Mouse (Mus musculus) E14TG2a.4 (cell line): Measurements from ENCODE around the gene Ramp2.

Experiments used
- H3K27me3 ChIP-seq: 2 replicates; pipeline ENCODE4 v1.6.1; 2014; ENCODE audit warnings: low read length, control low read depth; ENCODE audit not compliant: insufficient read depth
- H3K36me3 ChIP-seq: 2 replicates; pipeline ENCODE4 v1.6.1; 2014; ENCODE audit warnings: low read length, control low read depth; ENCODE audit not compliant: insufficient read depth
- H3K4me1 ChIP-seq: replicated peaks from 2 replicates; pipeline ENCODE4 v1.6.1; 2014; ENCODE audit warnings: low read depth, low read length, control low read depth
- H3K4me3 ChIP-seq: replicated peaks from 2 replicates; pipeline ENCODE4 v1.5.1; 2014; ENCODE audit warnings: mild to moderate bottlenecking, low read length
- H3K9me3 ChIP-seq: 2 replicates; pipeline ENCODE4 v1.6.1; 2014; ENCODE audit warnings: low read length, control low read depth
- CTCF ChIP-seq: conservative IDR thresholded peaks from 2 replicates; pipeline ENCODE4 v1.5.1; 2014; ENCODE audit warnings: low read length
- NANOG ChIP-seq: IDR thresholded peaks from 2 replicates; pipeline ENCODE4 v1.6.1; 2014; ENCODE audit warnings: borderline replicate concordance, low read length, mixed read lengths
- POU5F1 ChIP-seq: IDR thresholded peaks from 2 replicates; pipeline ENCODE4 v1.6.1; 2014; ENCODE audit warnings: low read length, borderline replicate concordance

The Ramp2 gene

DNA sequence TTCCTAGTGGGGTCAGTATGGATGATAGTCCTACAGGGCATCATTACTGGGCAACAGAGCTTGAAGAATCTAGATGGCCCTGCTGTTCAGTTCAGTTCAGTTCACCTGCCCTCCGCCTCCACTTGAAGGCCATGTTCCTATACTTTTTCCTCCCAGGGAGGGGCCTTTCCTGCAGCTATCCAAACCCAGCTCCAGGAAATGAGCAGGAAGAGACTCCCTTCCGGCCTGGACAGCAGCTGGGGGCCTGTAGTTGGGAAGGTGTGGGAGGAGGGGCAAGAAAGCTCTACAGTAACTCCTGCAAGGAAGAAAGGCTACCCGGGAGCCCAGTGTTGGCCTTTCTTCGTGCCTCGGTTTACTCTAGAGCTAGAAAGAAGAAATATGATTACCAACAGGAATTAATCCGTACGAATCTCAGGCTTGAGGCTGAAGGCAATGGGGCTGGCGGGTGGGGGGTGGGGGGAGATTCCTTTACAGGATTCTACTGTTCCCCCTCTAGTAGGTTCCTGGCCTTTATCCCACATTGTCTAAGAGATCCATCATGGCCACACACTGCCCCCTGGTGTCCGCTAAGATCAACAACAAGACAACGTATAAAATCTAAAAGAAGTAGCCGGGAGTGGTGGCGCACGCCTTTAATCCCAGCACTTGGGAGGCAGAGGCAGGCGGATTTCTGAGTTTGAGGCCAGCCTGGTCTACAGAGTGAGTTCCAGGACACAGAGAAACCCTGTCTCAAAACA lies 2.6 kb downstream of the Ramp2 start:
- Histone ChIP-seq H3K4me1 (peaks cover 40% of the 10 kb centered on the region), H3K36me3 (no peaks in the 10 kb centered on the region), H3K27me3 (peaks cover 44% of the 10 kb centered on the region), H3K9me3 (no peaks in the 10 kb centered on the region), H3K4me3 (peak overlapping the region; percentile 29; the same call in 1 of the 2 replicates)
- peak; percentile 31 for TF ChIP-seq CTCF
- TF ChIP-seq NANOG, result no peak

- Histone ChIP-seq H3K36me3 (peaks cover 3% of the 10 kb centered on the region), H3K9me3 (no peaks in the 10 kb centered on the region), H3K4me1 (peaks cover 44% of the 10 kb centered on the region), H3K27me3 (peaks cover 20% of the 10 kb centered on the region), H3K4me3 (no peak overlapping the region)
- TF ChIP-seq NANOG (no peak), CTCF (no peak), POU5F1 (no peak)
Measured at GRCm38 (mm10) chr11:101251031-101251430, 5.2 kb downstream of the Ramp2 start.

DNA sequence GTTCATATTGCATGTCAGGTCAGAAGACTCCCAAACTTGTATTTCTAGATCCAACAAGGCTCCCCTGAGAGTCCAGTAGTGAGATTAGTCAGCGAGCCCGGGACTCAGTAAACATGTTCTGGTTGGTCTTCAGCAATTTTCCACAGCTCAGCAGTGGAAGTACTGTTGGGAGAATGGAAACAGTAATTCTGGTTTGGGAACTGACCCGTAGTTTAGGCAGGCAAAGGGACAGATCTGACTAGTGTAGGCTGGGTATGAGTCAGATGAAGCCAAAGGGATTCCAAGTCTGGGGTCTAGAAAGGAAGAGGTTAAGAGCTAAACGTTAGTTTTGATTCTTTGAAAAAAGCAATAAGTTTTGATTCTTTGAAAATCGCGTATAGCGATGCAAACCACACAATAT lies 7.1 kb downstream of the Ramp2 start:
- Histone ChIP-seq H3K9me3 (no peaks in the 10 kb centered on the region), H3K4me3 (peak overlapping the region; percentile 98), H3K36me3 (peaks cover 22% of the 10 kb centered on the region), H3K27me3 (peaks cover under 1% of the 10 kb centered on the region), H3K4me1 (peaks cover 31% of the 10 kb centered on the region)
- TF ChIP-seq NANOG (no peak), POU5F1 (no peak), CTCF (no peak)

DNA sequence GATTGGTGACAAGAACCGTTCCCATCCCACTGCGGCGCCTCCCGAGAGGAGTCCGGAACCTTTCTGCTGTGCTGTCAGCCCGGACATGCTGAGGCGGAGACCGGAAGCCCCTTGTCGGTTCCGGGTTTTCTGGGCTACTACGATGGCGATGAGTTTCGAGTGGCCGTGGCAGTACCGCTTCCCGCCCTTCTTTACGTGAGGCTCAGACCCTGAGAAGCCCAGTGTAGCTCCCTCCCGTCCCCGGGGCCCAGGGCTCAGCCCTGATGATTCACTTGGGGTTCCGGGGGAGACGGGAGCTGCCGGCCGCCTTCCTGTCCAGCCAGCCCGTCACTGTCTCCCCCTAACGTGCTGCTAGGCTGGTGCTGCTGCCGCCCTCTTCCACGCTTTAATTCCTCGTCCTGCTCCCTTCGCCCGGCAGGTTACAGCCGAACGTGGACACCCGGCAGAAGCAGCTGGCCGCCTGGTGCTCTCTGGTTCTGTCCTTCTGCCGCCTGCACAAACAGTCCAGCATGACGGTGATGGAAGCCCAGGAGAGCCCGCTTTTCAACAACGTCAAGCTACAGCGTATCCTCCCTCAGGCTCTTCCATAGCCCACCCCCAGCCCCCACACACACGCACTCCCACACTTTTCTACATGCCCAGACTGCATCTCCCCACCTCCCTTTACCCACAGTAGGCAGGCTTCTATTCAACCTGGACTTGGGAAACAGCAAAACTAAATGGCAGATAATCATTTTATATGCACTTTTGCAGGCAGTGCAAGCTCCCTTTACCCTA lies 8.0 kb downstream of the Ramp2 start, which contains the start of gene Vps25:
TSS of gene Vps25 (plus strand) at position 95 of the 777 bp plus-strand sequence.
- H3K9me3 ChIP-seq, result no peaks in the 10 kb centered on the region
- no peak for TF ChIP-seq CTCF
- TF ChIP-seq POU5F1, result no peak
- no peak for TF ChIP-seq NANOG
- peak within 1 kb of the TSS; percentile 98 for H3K4me3 ChIP-seq
- H3K36me3 ChIP-seq, result peaks cover 30% of the 10 kb centered on the region
- H3K4me1 ChIP-seq, result peaks cover 33% of the 10 kb centered on the region
- no peaks in the 10 kb centered on the region for H3K27me3 ChIP-seq

DNA sequence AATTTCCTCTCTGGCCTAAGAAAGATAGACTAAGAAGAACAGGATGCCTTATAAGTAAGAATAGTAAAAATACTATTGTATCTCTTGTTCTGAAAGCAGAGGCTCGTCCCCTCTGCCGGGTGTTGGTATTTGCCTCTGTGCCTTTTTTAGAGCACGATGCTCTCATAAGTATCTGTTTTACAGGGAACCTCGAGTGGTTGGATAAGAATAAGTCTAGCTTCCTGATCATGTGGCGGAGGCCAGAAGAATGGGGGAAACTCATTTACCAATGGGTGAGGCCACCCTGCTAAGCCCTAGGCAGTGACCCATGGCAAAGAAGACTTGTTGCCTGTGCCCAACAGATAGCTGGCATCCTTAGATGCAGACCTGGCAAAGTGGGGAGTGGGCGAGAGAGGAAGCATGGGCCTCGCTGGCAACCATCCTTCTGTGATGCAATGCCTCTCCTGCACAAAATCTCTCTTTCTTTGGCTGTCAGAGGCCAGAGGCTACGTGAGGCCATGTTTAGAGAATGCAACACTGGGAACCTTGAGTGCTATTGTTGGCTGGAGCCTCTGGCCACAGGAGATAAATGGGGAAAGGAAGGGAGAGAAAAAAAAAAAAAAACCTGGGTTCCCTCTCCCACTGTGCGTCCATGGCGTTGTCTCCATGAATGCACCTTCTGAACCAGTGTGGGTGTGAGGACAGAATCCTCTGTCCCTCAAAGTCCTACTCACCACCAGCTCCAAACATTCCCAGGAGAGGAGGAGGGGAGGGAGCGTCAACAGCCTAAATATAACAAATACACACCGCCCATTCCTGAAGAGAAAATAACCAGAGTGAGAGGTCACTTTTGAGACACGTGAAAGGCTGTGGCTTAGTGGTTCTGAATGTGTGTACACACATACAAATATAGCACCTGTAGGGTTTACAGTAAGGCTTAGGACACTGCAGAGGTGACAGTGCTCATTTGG lies 10.3 kb downstream of the Ramp2 start:
- Histone ChIP-seq H3K4me3 (no peak overlapping the region), H3K9me3 (no peaks in the 10 kb centered on the region), H3K4me1 (peaks cover 54% of the 10 kb centered on the region), H3K36me3 (peaks cover 38% of the 10 kb centered on the region), H3K27me3 (peaks cover 7% of the 10 kb centered on the region)
- no peak for TF ChIP-seq POU5F1
- TF ChIP-seq CTCF, result no peak
- no peak for TF ChIP-seq NANOG

GRCm38 (mm10) chr11:101259261-101259712 lies 13.5 kb downstream of the Ramp2 start:
- no peak for TF ChIP-seq CTCF
- H3K9me3 ChIP-seq, result no peaks in the 10 kb centered on the region
- peaks cover 71% of the 10 kb centered on the region for H3K4me1 ChIP-seq
- H3K27me3 ChIP-seq, result peaks cover 38% of the 10 kb centered on the region
- peaks cover 38% of the 10 kb centered on the region for H3K36me3 ChIP-seq
- peak overlapping the region; percentile 80 for H3K4me3 ChIP-seq

- peaks cover 45% of the 10 kb centered on the region for H3K27me3 ChIP-seq
- TF ChIP-seq CTCF (no peak), POU5F1 (no peak), NANOG (no peak)
- peaks cover 73% of the 10 kb centered on the region for H3K4me1 ChIP-seq
- H3K9me3 ChIP-seq, result no peaks in the 10 kb centered on the region
- H3K4me3 ChIP-seq, result peak within 1 kb of the TSS; percentile 80
- H3K36me3 ChIP-seq, result peaks cover 38% of the 10 kb centered on the region
Measured at GRCm38 (mm10) chr11:101259948-101260825, 14.4 kb downstream of the Ramp2 start, which contains the start of gene Wnk4. TSS of gene Wnk4 (plus strand) at chr11:101260567.
